Mouse (Mus musculus): ENCODE measurements around the gene Pdpn. TPM values are rescaled to one million over a fixed set of nuclear protein-coding genes. Genes with fewer than 3 reads are reported as not detected.
A peak's percentile ranks its signal among the peaks of the same experiment; 100 is the strongest.

The Pdpn gene
- polyA plus RNA-seq, 1 experiment from 2014 or later: 135 TPM

DNA sequence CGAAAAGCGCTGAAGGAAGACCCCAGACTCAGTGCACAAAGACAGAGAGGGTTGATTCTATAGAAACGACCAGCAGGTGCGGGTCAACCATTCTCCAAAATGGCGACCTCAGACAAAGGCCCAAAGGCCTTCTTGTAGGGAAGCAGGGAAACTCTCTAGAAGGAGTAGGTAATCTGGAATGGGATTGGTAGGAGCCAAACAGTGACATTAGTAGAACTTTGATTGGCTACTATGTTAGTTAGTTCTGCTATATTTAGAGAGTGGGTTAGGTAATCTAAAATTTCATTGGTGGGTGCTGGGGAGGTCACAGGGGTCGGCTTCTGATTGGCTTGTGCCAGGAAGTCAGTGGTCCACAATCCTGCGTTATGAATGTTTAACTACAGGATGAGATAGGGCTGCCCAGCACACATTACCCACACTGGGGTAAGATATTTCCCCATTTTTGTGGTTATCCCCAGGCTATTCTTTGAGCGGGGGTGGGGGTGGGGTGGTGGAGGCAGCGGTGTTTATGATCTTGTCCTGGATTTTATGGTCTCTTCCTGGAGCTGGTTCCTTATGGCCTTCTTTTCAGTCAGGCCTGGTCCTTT lies 59.7 kb downstream of the Pdpn start:
- Histone ChIP-seq H3K4me1 (replicated peaks; ENCODE audit: control insufficient read depth, insufficient read depth, low read length) (no peaks in the 10 kb centered on the region; the same call in 1 of the 2 replicates), H3K27me3 (ENCODE audit: control insufficient read depth, insufficient read depth, low read length) (no peaks in the 10 kb centered on the region), H3K4me3 (ENCODE audit: low read depth, low read length) (no peak overlapping the region), H3K4me2 (replicated peaks; ENCODE audit: low read depth, low read length) (no peak overlapping the region), H3K36me3 (ENCODE audit: control insufficient read depth, insufficient read depth, low read length) (no peaks in the 10 kb centered on the region), H3K9me3 (ENCODE audit: control insufficient read depth, low read length) (no peaks in the 10 kb centered on the region), H3K27ac (ENCODE audit: low read depth, low read length) (no peak overlapping the region), H3K9ac (ENCODE audit: low read depth, low read length) (no peak overlapping the region)
- ATAC-seq (ENCODE audit: low FRiP score) (no peak), DNase-seq (ENCODE audit: low spot score) (no peak)
- WGBS: 92% methylated on average over 9 of the region's 9 CpGs

DNA sequence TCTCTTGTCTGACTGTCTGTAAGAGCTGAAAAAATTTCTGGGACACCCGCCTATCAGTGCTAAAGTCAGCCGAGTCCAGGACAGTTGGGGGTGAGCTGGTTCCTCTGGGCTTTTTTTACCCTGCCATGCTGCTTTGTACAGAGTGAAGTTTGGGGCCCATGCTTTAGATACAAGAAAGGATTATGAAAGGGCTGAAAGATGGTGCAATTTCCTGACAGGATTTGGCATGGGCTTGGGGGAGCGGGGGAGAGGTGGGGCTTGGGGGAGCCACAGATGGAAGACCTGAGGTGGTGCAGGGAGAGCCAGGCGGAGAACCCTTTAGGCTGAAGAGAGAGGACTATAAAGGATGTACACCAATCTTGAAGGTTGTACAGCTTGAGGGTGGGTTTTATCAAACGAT lies 60.2 kb downstream of the Pdpn start:
- ATAC-seq (ENCODE audit: low FRiP score) (no peak), DNase-seq (ENCODE audit: low spot score) (no peak)
- H3K4me1 ChIP-seq (replicated peaks; ENCODE audit: control insufficient read depth, insufficient read depth, low read length): no peaks in the 10 kb centered on the region; the same call in 1 of the 2 replicates
- no peaks in the 10 kb centered on the region for H3K27me3 ChIP-seq (ENCODE audit: control insufficient read depth, insufficient read depth, low read length)
- H3K36me3 ChIP-seq (ENCODE audit: control insufficient read depth, insufficient read depth, low read length): no peaks in the 10 kb centered on the region
- WGBS: 94% methylated on average over 5 of the region's 5 CpGs
- no peak overlapping the region for H3K9ac ChIP-seq (ENCODE audit: low read depth, low read length)
- no peak overlapping the region for H3K4me2 ChIP-seq (replicated peaks; ENCODE audit: low read depth, low read length)
- no peak overlapping the region for H3K27ac ChIP-seq (ENCODE audit: low read depth, low read length)
- no peak overlapping the region for H3K4me3 ChIP-seq (ENCODE audit: low read depth, low read length)
- no peaks in the 10 kb centered on the region for H3K9me3 ChIP-seq (ENCODE audit: control insufficient read depth, low read length)

DNA sequence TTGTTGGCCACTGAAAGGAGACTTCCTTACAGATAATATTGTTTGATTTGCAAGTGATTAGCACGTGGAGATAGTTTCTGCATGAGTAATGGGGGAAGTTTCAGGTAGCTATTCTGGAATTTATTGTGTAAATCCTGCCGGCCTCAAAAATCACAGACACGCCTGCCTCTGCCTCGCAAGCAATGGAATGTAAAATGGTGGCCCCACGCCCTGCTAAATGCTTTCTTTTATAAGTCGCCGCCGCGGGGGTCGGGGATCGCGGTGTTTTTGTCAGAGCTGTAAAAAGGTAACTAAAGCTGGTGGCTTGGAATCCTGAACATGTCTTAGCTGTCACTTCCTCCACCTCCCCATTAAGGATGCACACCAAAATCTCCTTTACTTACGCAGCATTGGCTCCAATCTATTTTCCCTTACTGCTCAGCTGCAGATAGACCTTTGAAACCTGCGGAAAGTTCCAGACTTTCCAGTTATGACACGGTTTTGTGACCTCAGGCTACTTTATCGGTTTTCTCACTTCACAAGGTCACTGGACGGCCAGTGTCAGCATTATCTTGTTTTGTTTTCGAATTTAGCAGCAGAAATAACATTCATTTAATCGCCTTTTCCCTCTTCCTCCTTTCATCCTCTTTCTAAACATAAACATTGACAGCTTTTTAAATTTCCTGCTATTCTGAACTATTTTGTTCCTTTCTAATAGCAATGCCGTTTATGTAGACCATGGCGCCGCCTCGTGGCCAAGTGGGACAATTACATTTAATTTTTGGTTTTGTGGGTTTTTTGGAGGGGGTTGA lies 60.9 kb downstream of the Pdpn start:
- no peak for ATAC-seq (ENCODE audit: low FRiP score)

DNA sequence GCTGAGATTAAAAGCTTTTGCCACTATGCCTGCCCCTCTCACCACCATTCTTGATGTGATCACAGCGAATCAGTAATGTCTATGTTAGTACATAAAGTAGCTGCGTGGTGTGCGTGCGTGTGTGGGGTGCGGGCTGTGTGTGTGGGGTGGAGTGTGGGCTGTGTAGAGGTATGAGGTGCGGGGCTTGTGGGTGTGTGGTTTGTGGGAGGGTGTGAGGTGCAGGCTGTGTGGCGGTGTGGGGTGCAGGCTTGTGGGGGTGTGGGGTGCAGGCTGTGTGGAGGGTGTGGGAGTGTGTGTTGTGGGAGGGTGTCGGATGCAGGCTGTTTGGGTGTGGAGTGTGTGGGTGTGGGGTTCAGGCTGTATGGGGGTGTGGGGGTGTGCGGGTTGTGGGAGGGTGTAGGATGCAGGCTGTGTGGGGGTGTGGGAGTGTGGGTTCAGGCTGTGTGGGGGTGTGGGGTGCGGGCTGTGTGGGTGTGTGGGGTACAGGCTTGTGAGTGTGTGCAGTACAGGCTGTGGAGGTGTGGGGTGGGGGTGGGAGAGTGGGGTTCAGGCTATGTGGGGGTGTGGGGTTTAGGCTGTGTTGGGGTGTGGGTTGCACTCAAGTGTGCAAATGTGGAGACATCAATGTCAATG lies 67.5 kb downstream of the Pdpn start:
- Histone ChIP-seq H3K4me3 (ENCODE audit: low read depth, low read length) (no peak overlapping the region), H3K4me1 (replicated peaks; ENCODE audit: control insufficient read depth, insufficient read depth, low read length) (no peaks in the 10 kb centered on the region), H3K36me3 (ENCODE audit: control insufficient read depth, insufficient read depth, low read length) (no peaks in the 10 kb centered on the region), H3K9me3 (ENCODE audit: control insufficient read depth, low read length) (no peaks in the 10 kb centered on the region), H3K9ac (ENCODE audit: low read depth, low read length) (no peak overlapping the region), H3K27me3 (ENCODE audit: control insufficient read depth, insufficient read depth, low read length) (no peaks in the 10 kb centered on the region), H3K4me2 (replicated peaks; ENCODE audit: low read depth, low read length) (no peak overlapping the region), H3K27ac (ENCODE audit: low read depth, low read length) (no peak overlapping the region)
- peak; percentile 63; the same call in 1 of the 2 replicates for ATAC-seq (ENCODE audit: low FRiP score)
- DNase-seq (ENCODE audit: low spot score): no peak
- WGBS: 94% methylated on average over 10 of the region's 10 CpGs

More for the DNA sequence above, 60.9 kb downstream of the Pdpn start:
- Histone ChIP-seq H3K4me1 (replicated peaks; ENCODE audit: control insufficient read depth, insufficient read depth, low read length) (no peaks in the 10 kb centered on the region; the same call in 1 of the 2 replicates), H3K27ac (ENCODE audit: low read depth, low read length) (no peak overlapping the region), H3K9ac (ENCODE audit: low read depth, low read length) (no peak overlapping the region), H3K4me3 (ENCODE audit: low read depth, low read length) (no peak overlapping the region), H3K9me3 (ENCODE audit: control insufficient read depth, low read length) (no peaks in the 10 kb centered on the region), H3K27me3 (ENCODE audit: control insufficient read depth, insufficient read depth, low read length) (no peaks in the 10 kb centered on the region), H3K4me2 (replicated peaks; ENCODE audit: low read depth, low read length) (no peak overlapping the region), H3K36me3 (ENCODE audit: control insufficient read depth, insufficient read depth, low read length) (no peaks in the 10 kb centered on the region)
- WGBS: 33% methylated on average over 23 of the region's 23 CpGs
- peak; percentile 73 for DNase-seq (ENCODE audit: low spot score)

DNA sequence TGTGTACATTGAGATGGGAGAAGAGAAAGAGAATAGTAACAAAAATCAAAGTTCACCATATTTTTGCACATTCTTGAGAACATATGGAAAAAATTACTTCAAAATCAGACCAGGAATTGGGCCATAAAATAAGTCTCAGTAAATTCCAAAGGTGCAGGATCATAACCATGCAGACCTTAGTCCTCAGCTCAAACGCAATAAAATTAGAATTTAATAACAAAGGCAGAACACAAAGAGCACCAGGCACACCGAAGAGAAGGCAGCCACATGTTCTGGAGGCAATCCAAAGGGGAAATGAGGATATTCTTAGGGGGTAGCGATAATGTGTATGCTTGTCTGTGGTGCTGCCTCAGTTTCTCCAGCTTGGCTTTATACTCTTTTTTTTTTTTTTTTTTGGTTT lies 68.3 kb downstream of the Pdpn start:
- Histone ChIP-seq H3K36me3 (ENCODE audit: control insufficient read depth, insufficient read depth, low read length) (no peaks in the 10 kb centered on the region), H3K4me3 (ENCODE audit: low read depth, low read length) (no peak overlapping the region), H3K9me3 (ENCODE audit: control insufficient read depth, low read length) (no peaks in the 10 kb centered on the region), H3K4me2 (replicated peaks; ENCODE audit: low read depth, low read length) (no peak overlapping the region), H3K27ac (ENCODE audit: low read depth, low read length) (no peak overlapping the region), H3K4me1 (replicated peaks; ENCODE audit: control insufficient read depth, insufficient read depth, low read length) (no peaks in the 10 kb centered on the region), H3K27me3 (ENCODE audit: control insufficient read depth, insufficient read depth, low read length) (no peaks in the 10 kb centered on the region), H3K9ac (ENCODE audit: low read depth, low read length) (no peak overlapping the region)
- 78% methylated on average over 3 of the region's 3 CpGs for WGBS
- ATAC-seq (ENCODE audit: low FRiP score): no peak
- DNase-seq (ENCODE audit: low spot score): no peak

DNA sequence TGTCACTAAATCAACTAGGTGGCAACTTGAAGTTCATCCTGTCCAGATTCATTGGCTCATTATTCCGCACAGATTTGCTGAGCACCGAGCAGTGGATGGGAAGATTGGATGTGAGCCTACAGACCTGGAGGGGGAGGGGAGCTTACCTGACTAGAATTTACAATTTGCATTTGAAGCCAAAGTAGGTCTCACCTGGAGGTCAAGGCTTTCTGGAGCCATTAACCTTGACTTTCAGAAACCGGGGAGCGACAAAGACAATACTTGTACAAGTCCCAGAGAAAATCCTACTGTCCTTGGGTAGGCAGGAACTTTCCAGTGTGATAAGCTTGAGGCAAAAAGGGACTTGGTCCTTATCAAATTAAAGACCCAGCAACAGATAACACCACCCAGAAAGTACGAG lies 71.4 kb downstream of the Pdpn start:
- DNase-seq (ENCODE audit: low spot score): no peak
- Histone ChIP-seq H3K9ac (ENCODE audit: low read depth, low read length) (no peak overlapping the region), H3K4me1 (replicated peaks; ENCODE audit: control insufficient read depth, insufficient read depth, low read length) (no peaks in the 10 kb centered on the region), H3K4me3 (ENCODE audit: low read depth, low read length) (no peak overlapping the region), H3K27ac (ENCODE audit: low read depth, low read length) (no peak overlapping the region), H3K36me3 (ENCODE audit: control insufficient read depth, insufficient read depth, low read length) (no peaks in the 10 kb centered on the region), H3K27me3 (ENCODE audit: control insufficient read depth, insufficient read depth, low read length) (no peaks in the 10 kb centered on the region), H3K9me3 (ENCODE audit: control insufficient read depth, low read length) (no peaks in the 10 kb centered on the region), H3K4me2 (replicated peaks; ENCODE audit: low read depth, low read length) (no peak overlapping the region)
- no peak for ATAC-seq (ENCODE audit: low FRiP score)
- WGBS: 79% methylated on average over 5 of the region's 5 CpGs

DNA sequence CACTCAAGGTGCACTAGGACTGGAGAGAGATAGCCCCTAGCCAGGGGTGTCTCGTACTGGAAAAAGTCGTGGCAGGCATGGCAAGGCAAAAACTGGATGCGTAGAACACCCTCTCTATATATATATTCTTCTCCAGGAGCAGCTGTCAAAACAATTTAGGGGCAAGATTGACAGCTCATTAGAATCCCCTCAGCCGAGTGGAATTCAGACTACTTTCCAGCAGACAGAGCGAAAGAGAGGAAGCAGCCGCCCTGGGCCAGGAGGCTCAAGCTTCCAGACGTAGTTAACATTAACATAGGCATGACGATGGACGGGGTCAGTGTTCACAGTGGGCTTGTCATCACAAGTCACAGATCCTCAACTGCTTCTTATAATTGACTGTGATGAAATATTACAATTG lies 73.5 kb downstream of the Pdpn start:
- no peak overlapping the region for H3K4me3 ChIP-seq (ENCODE audit: low read depth, low read length)
- H3K4me1 ChIP-seq (replicated peaks; ENCODE audit: control insufficient read depth, insufficient read depth, low read length): no peaks in the 10 kb centered on the region
- H3K27ac ChIP-seq (ENCODE audit: low read depth, low read length): no peak overlapping the region
- no peaks in the 10 kb centered on the region for H3K27me3 ChIP-seq (ENCODE audit: control insufficient read depth, insufficient read depth, low read length)
- DNase-seq (ENCODE audit: low spot score): no peak
- H3K9me3 ChIP-seq (ENCODE audit: control insufficient read depth, low read length): no peaks in the 10 kb centered on the region
- WGBS: 49% methylated on average over 9 of the region's 9 CpGs
- no peak overlapping the region for H3K4me2 ChIP-seq (replicated peaks; ENCODE audit: low read depth, low read length)
- H3K36me3 ChIP-seq (ENCODE audit: control insufficient read depth, insufficient read depth, low read length): no peaks in the 10 kb centered on the region
- ATAC-seq (ENCODE audit: low FRiP score): no peak
- no peak overlapping the region for H3K9ac ChIP-seq (ENCODE audit: low read depth, low read length)

DNA sequence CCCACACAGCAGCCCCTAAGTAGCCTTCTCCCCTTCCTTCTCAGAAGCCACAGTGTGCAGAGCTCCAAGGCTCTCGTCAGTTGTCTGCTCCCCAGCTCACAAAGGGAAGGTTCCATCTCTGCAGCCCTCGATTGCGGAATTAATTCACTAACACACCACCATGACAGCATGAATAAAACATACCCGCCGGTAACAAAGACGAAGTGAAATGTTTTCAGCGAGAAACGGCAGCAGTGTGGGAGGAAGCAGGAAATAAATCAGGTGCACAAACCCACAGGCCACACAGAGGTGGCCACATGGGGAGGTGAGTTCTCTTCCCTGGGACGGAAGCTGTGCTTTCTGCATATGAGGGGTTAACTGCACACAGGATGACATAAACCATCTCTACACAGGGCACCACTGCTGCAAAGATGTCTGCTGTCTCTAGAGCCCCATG lies 80.0 kb downstream of the Pdpn start:
- peak; percentile 54 for DNase-seq (ENCODE audit: low spot score)
- H3K4me1 ChIP-seq (replicated peaks; ENCODE audit: control insufficient read depth, insufficient read depth, low read length): no peaks in the 10 kb centered on the region
- H3K9me3 ChIP-seq (ENCODE audit: control insufficient read depth, low read length): no peaks in the 10 kb centered on the region
- H3K4me2 ChIP-seq (replicated peaks; ENCODE audit: low read depth, low read length): 0 out of 2 replicates have a peak overlapping the region, but pooled peaks have one; percentile 25
- WGBS: 29% methylated on average over 9 of the region's 9 CpGs
- no peak overlapping the region for H3K4me3 ChIP-seq (ENCODE audit: low read depth, low read length)
- H3K27ac ChIP-seq (ENCODE audit: low read depth, low read length): peak overlapping the region; percentile 76
- H3K27me3 ChIP-seq (ENCODE audit: control insufficient read depth, insufficient read depth, low read length): no peaks in the 10 kb centered on the region
- ATAC-seq (ENCODE audit: low FRiP score): peak; percentile 91
- H3K36me3 ChIP-seq (ENCODE audit: control insufficient read depth, insufficient read depth, low read length): no peaks in the 10 kb centered on the region
- H3K9ac ChIP-seq (ENCODE audit: low read depth, low read length): peak overlapping the region; percentile 2; the same call in 1 of the 2 replicates

Data from hindbrain, embryonic 11.5 days (tissue).